Mouse (Mus musculus) MEL (cell line): ENCODE measurements around the gene Sema6d.

Experiments
- CTCF ChIP-seq, 3 experiments: IDR thresholded peaks in 2 of 3; conservative IDR thresholded peaks in 1 of 3; 2 replicates each; pipeline ENCODE4 v1.5.1; 2011 to 2012; ENCODE audit warnings: low read length in 3 of 3, low read depth in 2 of 3, mild to moderate bottlenecking in 2 of 3, improper control_type of control experiment in 1 of 3, inconsistent platforms in 1 of 3, mixed read lengths in 1 of 3, moderate library complexity in 1 of 3; ENCODE audit not compliant: control insufficient read depth in 1 of 3, insufficient read depth in 1 of 3, poor library complexity in 1 of 3, severe bottlenecking in 1 of 3
- ETS1 ChIP-seq: IDR thresholded peaks from 2 replicates; pipeline ENCODE4 v1.6.1; 2012; ENCODE audit warnings: low read depth, mild to moderate bottlenecking, inconsistent platforms, low read length, improper control_type of control experiment, moderate library complexity
- POLR2A ChIP-seq, 2 experiments: IDR thresholded peaks; 2 replicates each; pipeline ENCODE4 v1.6.1; 2011 to 2012; ENCODE audit warnings: low read length in 2 of 2, mild to moderate bottlenecking in 2 of 2, control low read depth in 1 of 2, improper control_type of control experiment in 1 of 2, low read depth in 1 of 2, moderate library complexity in 1 of 2; ENCODE audit not compliant: control insufficient read depth in 1 of 2, insufficient read depth in 1 of 2, poor library complexity in 1 of 2
- USF1 ChIP-seq: IDR thresholded peaks from 2 replicates; pipeline ENCODE4 v1.6.1; 2014; ENCODE audit warnings: low read depth, mild to moderate bottlenecking, inconsistent platforms, low read length, improper control_type of control experiment, moderate library complexity

DNA sequence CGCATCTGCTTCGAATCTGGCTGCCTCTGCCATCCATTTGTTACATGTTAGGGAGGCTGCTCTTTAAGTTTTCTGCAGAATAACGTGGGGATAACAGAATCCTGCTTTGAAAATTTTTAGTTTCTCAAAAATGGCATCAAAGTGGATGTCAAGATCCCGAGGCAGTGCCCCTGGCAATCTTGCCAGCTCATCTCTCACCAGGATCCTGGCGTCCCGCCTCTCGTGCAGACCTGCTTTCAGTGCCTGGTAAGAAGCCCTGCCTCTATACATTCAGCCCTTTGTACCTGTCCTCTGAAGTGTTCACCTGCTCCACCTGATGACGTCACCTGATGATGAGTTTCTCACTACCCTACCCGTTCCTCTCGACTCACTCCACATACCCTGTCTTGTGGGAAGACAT, 422.1 kb downstream of the Sema6d start:
- no peak for TF ChIP-seq ETS1
- TF ChIP-seq CTCF (IDR thresholded peaks at IDR 0.05 in 2 of 3, conservative IDR thresholded peaks at IDR 0.05 in 1 of 3; ENCODE audit: control insufficient read depth in 1 of 3, insufficient read depth in 1 of 3, low read depth in 2 of 3, low read length in 3 of 3, poor library complexity in 1 of 3, severe bottlenecking in 1 of 3), result no peak
- TF ChIP-seq USF1, result no peak
- TF ChIP-seq POLR2A (IDR thresholded peaks at IDR 0.05; ENCODE audit: control insufficient read depth in 1 of 2, insufficient read depth in 1 of 2, low read depth in 1 of 2, low read length in 2 of 2, poor library complexity in 1 of 2), result no peak
